Comparison of ENCODE assay signal across 8 mouse cellular contexts in genomic region chr12:8969828-8970227, GRCm38 (mm10). TPM values are rescaled to one million over a fixed set of nuclear protein-coding genes. Genes with fewer than 3 reads are reported as not detected.
A peak's percentile ranks its signal among the peaks of the same experiment; 100 is the strongest.
DNase-seq lines count a peak whose midpoint lies in the region; ATAC-seq lines count a peak whose summit lies in the region.

No protein-coding gene starts in this region.

- H3K36me3 ChIP-seq in heart, embryonic 13.5 days = no peaks in the 10 kb centered on the region
- no peaks in the 10 kb centered on the region for H3K36me3 ChIP-seq in midbrain, embryonic 14.5 days (ENCODE audit: control insufficient read depth, insufficient read depth, low read length)

- no peak overlapping the region for H3K4me3 ChIP-seq in heart, embryonic 13.5 days
- H3K4me3 ChIP-seq in midbrain, embryonic 14.5 days (replicated peaks; ENCODE audit: low read depth, low read length) = no peak overlapping the region

- peak overlapping the region; percentile 35 for H3K4me2 ChIP-seq in heart, embryonic 13.5 days
- no peak overlapping the region for H3K4me2 ChIP-seq in midbrain, embryonic 14.5 days (ENCODE audit: low read length)

- peak; percentile 50 for DNase-seq in ES-CJ7 (ENCODE audit: low read depth, low spot score)
- peak; percentile 82 for DNase-seq in embryo, embryonic 10.5 days (ENCODE audit: low spot score)
- peak; percentile 40 to 68 for DNase-seq in kidney, postnatal 4 days
- DNase-seq in yolk sac, embryonic 10.5 days (ENCODE audit: low spot score) = peak; percentile 58
- no peak for DNase-seq in spleen, postnatal 14 days (ENCODE audit: low spot score in 2 of 2)
- DNase-seq in midbrain, embryonic 14.5 days = no peak
- DNase-seq in frontal cortex, postnatal 10 days (ENCODE audit: low spot score in 2 of 2) = no peak

- no peaks in the 10 kb centered on the region for H3K27me3 ChIP-seq in heart, embryonic 13.5 days (replicated peaks)
- no peaks in the 10 kb centered on the region for H3K27me3 ChIP-seq in midbrain, embryonic 14.5 days (ENCODE audit: control insufficient read depth, insufficient read depth, low read length)

- ATAC-seq in heart, embryonic 13.5 days (ENCODE audit: extremely low read depth, insufficient number of reproducible peaks, low FRiP score, low TSS enrichment) = peak; percentile 68; the same call in 1 of the 2 replicates
- ATAC-seq in midbrain, embryonic 14.5 days (ENCODE audit: low FRiP score, low TSS enrichment) = no peak

- WGBS in heart, embryonic 13.5 days = 6% methylated on average over 9 of the region's 9 CpGs
- 50% methylated on average over 9 of the region's 9 CpGs for WGBS in midbrain, embryonic 14.5 days

- H3K4me1 ChIP-seq in heart, embryonic 13.5 days = peaks cover 23% of the 10 kb centered on the region
- 0 out of 2 replicates have a peak, but pooled peaks cover 3% of the 10 kb centered on the region for H3K4me1 ChIP-seq in midbrain, embryonic 14.5 days (ENCODE audit: control insufficient read depth, insufficient read depth, low read length)

- H3K9me3 ChIP-seq in heart, embryonic 13.5 days = no peaks in the 10 kb centered on the region
- no peaks in the 10 kb centered on the region for H3K9me3 ChIP-seq in midbrain, embryonic 14.5 days (ENCODE audit: control insufficient read depth, low read length)

- peak overlapping the region; percentile 80 for H3K27ac ChIP-seq in heart, embryonic 13.5 days (replicated peaks)
- H3K27ac ChIP-seq in midbrain, embryonic 14.5 days (replicated peaks; ENCODE audit: low read depth, low read length) = no peak overlapping the region

- H3K9ac ChIP-seq in heart, embryonic 13.5 days = 0 out of 2 replicates have a peak overlapping the region, but pooled peaks have one; percentile 17
- no peak overlapping the region for H3K9ac ChIP-seq in midbrain, embryonic 14.5 days (replicated peaks; ENCODE audit: low read length)

RNA-seq across cellular contexts. Expression of gene Wdr35, which starts 3.9 kb away (rescaled TPM):
- 12.1 and 13.2 TPM in 2 replicates for polyA plus RNA-seq in heart, embryonic 13.5 days (2015; fragmentation: Nextera tagmentation; extraction: Ambion mirVana)
- 15.2 and 22.2 TPM in 2 replicates for polyA plus RNA-seq in midbrain, embryonic 14.5 days (2014; fragmentation: Nextera tagmentation; extraction: Ambion mirVana)

RNA-seq across cellular contexts. Expression of gene Matn3, which starts 22.1 kb away (rescaled TPM):
- 0.19 and 0.32 TPM in 2 replicates for polyA plus RNA-seq in heart, embryonic 13.5 days (2015; fragmentation: Nextera tagmentation; extraction: Ambion mirVana)
- 0.11 and 0.13 TPM in 2 replicates for polyA plus RNA-seq in midbrain, embryonic 14.5 days (2014; fragmentation: Nextera tagmentation; extraction: Ambion mirVana)

RNA-seq across cellular contexts. Expression of gene Laptm4a, which starts 48.4 kb away (rescaled TPM):
- polyA plus RNA-seq in heart, embryonic 13.5 days (2015; fragmentation: Nextera tagmentation; extraction: Ambion mirVana) = 245 and 277 TPM in 2 replicates
- polyA plus RNA-seq in midbrain, embryonic 14.5 days (2014; fragmentation: Nextera tagmentation; extraction: Ambion mirVana) = 141 and 151 TPM in 2 replicates

RNA-seq across cellular contexts. Expression of gene Ttc32, which starts 60.0 kb away (rescaled TPM):
- polyA plus RNA-seq in heart, embryonic 13.5 days (2015; fragmentation: Nextera tagmentation; extraction: Ambion mirVana) = 14.9 and 15.3 TPM in 2 replicates
- polyA plus RNA-seq in midbrain, embryonic 14.5 days (2014; fragmentation: Nextera tagmentation; extraction: Ambion mirVana) = 9.1 and 9.6 TPM in 2 replicates

Comparison
In these comparisons a context has a peak if more than half of its experiments do, and no peak if none do; other contexts are left out.
1. DNase-seq: peak in ES-CJ7 (single experiment), embryo, embryonic 10.5 days (single experiment), kidney, postnatal 4 days (2 of 2) and yolk sac, embryonic 10.5 days (single experiment); none in spleen, postnatal 14 days (0 of 2), midbrain, embryonic 14.5 days (single experiment) and frontal cortex, postnatal 10 days (0 of 2).